Mouse (Mus musculus) gonadal fat pad, adult 2 months (tissue): ENCODE data around the gene Usp48. TPM values are rescaled to one million over a fixed set of nuclear protein-coding genes. Genes with fewer than 3 reads are reported as not detected.

Experiments used
- DNase-seq: peaks from one replicate; pipeline ENCODE4 v3.0.0-alpha.2; 2012; ENCODE audit warnings: low read depth
- polyA plus RNA-seq: library from polyadenylated mRNA; depleted of rRNA; stranded (reverse); fragments of >200 nt; gene quantifications from 2 replicates; pipeline ENCODE4 v1.2.3, GENCODE M21; 2012; rRNA removed

Usp48 gene
- polyA plus RNA-seq, 1 experiment = 70.7 TPM

- no peak for DNase-seq
These were observed 93.8 kb downstream of the Usp48 start for GRCm38 (mm10) chr4:137687234-137687825.

GRCm38 (mm10) chr4:137692107-137692902 is 98.8 kb downstream of the Usp48 start:
- no peak for DNase-seq

DNA sequence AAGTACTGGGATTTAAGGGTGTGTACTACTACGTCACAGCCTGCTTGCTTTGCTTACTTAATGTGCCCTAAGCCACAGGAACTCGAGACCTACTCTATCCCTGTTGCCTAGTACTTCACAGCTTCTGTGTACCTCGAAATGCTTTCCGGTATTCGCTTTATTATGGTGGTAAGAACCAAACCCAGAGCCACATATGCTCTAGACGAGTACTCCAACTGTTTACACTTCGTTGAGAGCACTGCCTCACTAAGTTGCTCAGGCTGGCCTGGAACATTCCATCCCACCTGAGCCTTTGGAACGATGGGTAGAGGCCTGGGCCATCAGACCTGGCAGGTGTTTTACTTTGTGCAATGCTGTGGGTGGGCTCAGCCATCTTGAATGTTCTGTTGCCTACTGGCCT is 101.7 kb downstream of the Usp48 start:
- DNase-seq = no peak

DNA sequence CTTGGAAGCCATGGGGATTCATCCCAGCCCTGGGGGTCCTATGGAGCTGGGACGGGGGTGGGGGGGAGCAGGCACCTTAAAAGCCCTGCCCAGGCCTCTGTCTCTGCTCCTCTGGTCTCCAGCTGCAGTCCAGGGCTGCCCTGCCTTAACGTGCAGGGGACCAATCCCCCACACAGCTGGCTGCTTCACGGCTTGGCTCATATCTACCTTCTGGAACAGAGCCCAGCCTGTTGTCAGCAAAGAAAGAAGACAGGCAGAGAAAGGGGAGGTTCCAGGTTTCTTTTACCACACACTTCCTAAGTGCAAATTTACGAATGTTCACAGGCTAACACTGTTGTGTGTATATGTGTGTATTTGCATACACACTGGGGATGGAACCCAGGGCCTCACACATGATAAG is 102.3 kb downstream of the Usp48 start:
- no peak for DNase-seq

DNA sequence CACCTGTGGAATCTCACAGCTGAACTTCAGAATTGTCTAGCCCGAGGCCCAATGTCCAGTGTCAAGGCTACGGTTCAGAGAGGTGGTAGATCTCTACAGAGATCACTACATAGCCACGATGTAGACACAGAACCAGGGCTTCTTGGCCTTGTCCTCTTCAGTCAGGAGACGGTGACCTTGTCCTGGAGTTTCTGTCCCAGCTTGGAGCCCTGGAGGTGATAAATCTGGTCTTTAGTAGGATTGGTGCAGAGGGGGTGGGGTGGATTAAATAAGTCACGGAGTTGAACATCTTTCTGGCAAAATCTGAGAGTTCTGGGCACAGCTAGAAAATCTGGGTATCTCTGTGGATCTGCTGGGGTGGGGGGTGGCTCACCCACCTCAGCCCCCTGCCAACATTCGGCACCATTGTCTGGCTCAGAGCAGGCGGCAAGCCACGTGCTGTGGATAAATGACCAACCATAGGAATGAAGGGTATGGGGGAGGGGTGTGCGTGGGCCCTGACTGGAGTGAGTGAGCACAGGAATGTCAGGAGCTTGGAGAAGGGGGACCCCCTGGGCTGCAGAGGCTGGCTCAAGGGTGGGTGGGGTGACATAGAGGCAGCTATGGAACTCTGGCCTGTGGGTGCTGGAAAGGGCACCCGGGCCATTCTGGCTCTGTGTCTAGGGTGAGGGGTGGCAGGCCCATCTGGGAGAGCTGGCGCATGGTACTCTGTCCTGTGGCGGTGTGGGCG is 103.8 kb downstream of the Usp48 start:
- DNase-seq = no peak

GRCm38 (mm10) chr4:137698076-137698985 is 104.8 kb downstream of the Usp48 start:
- no peak for DNase-seq

DNA sequence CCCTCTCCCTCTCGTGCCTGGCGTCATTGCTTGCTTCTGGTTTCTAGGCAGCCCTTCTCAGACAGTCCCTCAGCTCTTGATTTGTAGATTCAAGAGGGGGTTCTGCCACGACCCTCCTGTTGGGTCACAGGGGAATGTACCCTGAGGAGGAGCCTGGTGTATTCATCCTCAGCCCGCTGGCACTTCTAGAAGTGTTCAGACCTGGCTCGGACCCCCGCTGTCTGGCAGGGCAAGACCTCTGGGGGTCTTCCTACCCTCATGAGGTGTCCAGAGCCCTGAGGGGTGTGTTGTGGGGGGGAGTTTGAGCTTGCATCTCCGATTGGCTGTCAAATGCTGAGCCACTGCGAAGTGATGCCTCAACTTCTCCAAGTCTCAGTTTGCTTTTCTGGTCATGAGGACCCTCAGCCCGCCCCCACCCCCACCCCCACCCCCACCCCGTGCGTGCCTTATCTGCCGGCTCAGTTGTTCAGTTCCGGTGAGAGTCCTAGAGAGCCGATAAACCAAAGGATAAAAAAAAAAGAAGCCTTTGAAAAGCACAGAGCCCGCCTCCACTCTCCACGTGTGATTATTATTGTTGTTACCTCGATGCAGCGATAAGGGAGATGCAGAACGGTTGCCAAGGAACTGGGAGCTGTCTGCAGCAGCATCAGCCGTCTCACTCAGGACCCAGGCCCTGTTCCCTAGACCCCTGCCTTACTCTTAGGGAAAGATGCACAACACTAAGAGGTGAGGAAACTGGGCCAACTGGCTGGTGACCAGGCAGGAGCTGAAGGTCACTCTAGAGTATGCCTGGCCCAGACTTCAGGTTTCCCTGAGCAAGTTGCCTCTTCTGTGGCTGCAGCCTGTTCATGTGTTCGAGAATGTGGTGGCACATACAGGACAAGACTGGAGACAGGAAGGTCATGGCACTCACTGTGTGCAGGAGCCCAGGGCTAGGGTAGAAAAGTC is 106.0 kb downstream of the Usp48 start:
- DNase-seq = no peak

GRCm38 (mm10) chr4:137700960-137701359 is 107.4 kb downstream of the Usp48 start:
- no peak for DNase-seq

DNA sequence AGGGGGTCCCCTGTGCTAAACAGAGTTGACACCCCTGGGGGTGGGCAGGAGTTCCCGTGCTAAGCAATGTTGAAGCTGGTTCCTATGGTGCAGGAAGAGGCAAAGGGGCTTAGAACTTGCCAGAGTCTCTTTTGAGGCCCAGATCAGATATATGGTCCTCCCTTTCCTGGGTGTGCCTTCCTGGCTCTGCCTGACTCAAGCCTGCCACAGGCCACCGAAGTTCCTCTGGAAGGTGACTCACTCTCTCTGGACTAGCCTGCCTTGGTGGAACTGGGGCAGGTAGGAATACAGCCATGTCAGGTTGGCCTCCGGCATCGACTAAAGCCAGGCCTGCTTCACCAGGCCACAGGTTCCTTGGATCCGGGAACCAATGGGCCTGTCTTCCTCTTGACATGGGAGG is 109.5 kb downstream of the Usp48 start:
- DNase-seq = no peak

DNA sequence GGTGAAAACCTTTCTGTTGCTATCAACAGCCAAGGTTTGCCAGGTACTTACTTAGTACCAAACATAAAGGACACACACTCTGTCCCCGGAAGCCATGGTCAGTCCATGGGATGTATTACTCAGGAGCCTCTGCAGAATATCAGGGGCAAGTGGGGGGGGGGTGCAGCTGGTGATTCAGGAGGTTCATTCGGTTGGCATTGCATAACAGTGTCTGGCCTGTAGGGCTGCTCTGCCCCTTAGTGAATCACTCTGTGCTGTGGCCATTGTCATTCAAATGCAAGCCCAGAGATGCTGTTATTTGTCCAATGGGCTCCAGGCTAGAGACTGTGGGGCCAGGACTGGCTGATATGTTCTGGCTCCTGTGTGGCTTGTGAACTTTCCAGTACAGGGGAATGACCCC is 111.0 kb downstream of the Usp48 start:
- no peak for DNase-seq

GRCm38 (mm10) chr4:137705379-137705778 is 111.8 kb downstream of the Usp48 start:
- no peak for DNase-seq

DNA sequence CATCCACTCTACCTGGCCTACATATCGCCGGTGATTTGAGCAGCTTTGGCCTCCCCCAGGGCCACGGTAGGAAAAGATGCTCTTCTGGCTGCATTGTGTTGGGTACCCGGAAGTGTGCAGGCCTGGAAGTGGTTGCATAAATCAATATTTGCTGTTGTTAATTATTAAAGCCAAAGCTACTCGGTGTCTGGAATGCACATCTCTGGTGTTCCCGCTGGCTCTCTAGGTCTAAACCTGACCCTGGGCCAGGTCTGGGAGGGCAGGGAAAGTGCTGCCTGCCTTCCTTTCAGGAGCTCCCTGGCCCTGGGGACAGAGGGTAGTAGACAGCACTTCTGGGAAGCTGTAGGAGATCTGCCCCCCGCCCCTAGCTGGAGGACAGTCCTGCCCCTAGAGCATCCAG is 113.0 kb downstream of the Usp48 start:
- no peak for DNase-seq

DNA sequence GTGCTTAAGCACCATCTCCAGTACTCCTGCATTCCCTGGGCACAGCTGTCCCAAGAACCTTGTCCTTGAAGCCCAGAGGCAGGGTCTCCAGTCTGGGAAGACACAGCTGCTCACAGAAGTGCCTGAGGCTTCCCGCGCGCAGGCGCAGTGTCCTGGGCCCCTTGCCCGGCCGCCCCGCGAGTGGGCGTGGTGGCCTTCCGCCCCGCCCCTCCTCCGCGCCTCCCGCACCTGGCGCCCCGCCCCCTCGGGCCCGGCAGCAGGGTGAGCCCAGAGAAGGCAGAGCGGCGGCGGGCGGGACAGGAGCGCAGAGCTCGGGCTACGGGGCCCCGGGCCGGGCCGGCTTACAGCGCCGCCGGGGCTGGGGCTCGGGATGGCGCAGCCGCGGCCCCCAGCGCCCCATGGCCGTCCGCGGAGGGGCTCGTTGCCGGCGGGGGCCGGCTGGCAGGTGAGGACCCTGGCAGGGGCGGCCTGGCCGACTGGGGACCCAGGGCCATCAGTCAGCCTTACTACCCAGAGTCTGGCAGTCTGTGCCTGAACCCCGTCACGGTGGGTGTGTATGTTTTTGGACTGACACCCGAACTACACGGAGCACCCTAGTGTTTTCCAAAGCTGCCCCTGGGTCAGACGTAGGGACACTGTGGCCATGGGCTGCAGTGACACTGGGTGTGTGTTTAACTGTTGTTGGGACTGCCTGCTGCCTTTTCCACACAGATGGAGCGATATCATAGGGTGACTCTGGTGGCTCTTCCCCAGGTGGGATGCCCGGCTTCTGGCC is 113.8 kb downstream of the Usp48 start:
- no peak for DNase-seq

Other genes starting within 250 kb of the Usp48 start
- 121 and 148 TPM in 2 replicates for gene Cdc42, start 236.0 kb upstream of the Usp48 start, polyA plus RNA-seq
- gene Cela3a, start 184.0 kb upstream of the Usp48 start, polyA plus RNA-seq = not detected in 2 replicates
- 0.60 and 7.9 TPM in 2 replicates for gene Cela3b, start 163.2 kb upstream of the Usp48 start, polyA plus RNA-seq
- 3.7 and 6.4 TPM in 2 replicates for gene 1700013G24Rik, start 140.5 kb upstream of the Usp48 start, polyA plus RNA-seq
- gene Hspg2, start 125.0 kb upstream of the Usp48 start, polyA plus RNA-seq = 49.9 and 64.1 TPM in 2 replicates
- gene Ldlrad2, start 19.2 kb upstream of the Usp48 start, polyA plus RNA-seq = 1.4 TPM in 1 of 2 replicates, not detected in the other
- 6.5 and 8.7 TPM in 2 replicates for gene Rap1gap, start 71.0 kb downstream of the Usp48 start, polyA plus RNA-seq
- gene Alpl, start 202.6 kb downstream of the Usp48 start, polyA plus RNA-seq = 70.2 and 153 TPM in 2 replicates